Mouse (Mus musculus) spleen, postnatal 0 days (tissue): Measurements from ENCODE around the gene Slc15a2. TPM values are rescaled to one million over a fixed set of nuclear protein-coding genes. Genes with fewer than 3 reads are reported as not detected.

Experiments used
- polyA plus RNA-seq: library from polyadenylated mRNA; unstranded; fragments of >200 nt; fragmentation: Nextera tagmentation; extraction: Ambion mirVana; gene quantifications from 2 replicates; pipeline ENCODE4 v1.2.1, GENCODE M21; 2015

Gene Slc15a2
- polyA plus RNA-seq: 0.25 and 6.1 TPM in 2 replicates

DNA sequence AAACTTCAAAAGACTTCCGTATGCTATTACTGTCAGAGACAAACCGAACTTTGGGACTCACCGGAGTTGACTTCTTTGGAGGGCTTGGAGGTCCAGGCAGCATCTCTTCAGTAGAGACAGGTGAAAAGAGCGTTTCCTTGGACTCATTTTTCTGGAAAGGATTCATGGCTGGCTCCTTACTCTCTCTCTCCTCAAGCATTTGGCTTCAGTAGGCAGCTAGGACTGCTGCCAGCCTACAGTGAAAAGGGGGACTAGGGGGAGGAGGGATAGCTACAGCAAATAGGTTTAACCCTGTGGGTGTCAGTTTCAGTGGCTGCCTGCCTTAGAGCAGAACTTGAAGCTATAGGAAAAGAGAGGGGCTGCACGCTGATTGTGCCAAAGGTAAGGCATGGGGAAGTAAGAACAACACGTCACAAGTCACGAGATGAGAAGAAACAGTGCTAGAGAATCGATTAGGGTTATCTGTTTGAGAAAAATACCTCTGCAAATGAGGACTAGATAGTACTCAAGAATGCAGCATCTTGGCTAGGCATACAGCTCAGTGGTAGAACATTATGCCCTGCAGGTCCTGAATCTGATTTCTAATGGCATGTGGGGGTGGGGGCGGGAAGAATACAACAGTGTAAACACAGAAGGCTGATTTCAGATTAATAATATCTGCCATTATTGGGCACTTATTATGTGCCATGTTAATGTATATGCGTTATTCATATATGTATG lies at the start of gene Slc15a2:
Gene Slc15a2, minus strand, starts transcription at position 369 of the 720 bp plus-strand sequence.

DNA sequence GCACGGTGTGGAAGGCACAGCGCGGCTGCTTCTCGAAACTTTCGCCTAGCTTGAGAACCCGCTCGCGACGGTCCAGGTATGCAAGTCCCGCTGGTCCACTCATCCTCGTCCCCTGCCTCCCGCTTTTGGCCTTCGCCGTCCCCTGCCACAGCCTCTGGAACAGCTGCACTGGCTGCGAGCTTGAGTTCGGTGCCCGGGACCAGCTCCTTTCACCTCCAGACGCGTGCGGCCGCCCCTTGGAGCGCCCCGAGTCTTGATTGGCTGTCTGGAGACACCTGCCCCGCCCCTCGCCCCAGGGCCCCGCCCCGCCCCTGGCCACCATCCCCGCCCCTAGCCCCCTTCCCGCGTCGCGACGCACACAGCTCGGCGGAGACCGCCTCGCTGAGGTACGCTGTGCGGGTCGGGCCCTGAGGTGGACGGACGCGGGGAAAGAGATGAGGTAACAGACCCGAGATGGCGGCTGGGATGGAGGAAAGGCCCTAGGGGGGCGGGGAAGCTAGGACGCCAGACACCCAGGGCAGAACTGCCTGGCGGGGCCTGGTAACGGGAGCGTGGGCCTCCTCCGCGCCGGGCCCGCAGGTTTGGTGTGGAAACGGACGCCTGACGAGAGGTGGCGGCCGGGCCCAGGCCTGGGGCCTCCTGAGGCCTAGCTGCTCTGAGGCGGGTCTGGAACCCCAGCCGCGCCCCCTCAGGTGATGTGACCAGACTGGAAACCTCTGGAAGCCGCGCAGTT lies 43.5 kb upstream of the Slc15a2 start, which contains the start of gene Iqcb1:
Gene Iqcb1, plus strand, starts transcription at position 332 of the 733 bp plus-strand sequence.

Other genes starting within 250 kb of the Slc15a2 start
- gene Casr, start 222.8 kb downstream of the Slc15a2 start, polyA plus RNA-seq: not detected in 2 replicates
- 6.7 and 8.8 TPM in 2 replicates for gene Cd86, start 118.9 kb downstream of the Slc15a2 start, polyA plus RNA-seq
- gene Ildr1, start 91.0 kb downstream of the Slc15a2 start, polyA plus RNA-seq: 0.14 and 0.25 TPM in 2 replicates
- gene Iqcb1, start 43.4 kb upstream of the Slc15a2 start, polyA plus RNA-seq: 9.8 and 10.5 TPM in 2 replicates
- gene Eaf2, start 90.0 kb upstream of the Slc15a2 start, polyA plus RNA-seq: 0.82 and 1.2 TPM in 2 replicates
- gene Golgb1, start 90.2 kb upstream of the Slc15a2 start, polyA plus RNA-seq: 48.0 and 61.6 TPM in 2 replicates
- gene Hcls1, start 150.0 kb upstream of the Slc15a2 start, polyA plus RNA-seq: 34.7 and 48.3 TPM in 2 replicates
- 0.05 TPM in 1 of 2 replicates, not detected in the other for gene Fbxo40, start 205.5 kb upstream of the Slc15a2 start, polyA plus RNA-seq
- gene Polq, start 226.8 kb upstream of the Slc15a2 start, polyA plus RNA-seq: 10.9 and 11.4 TPM in 2 replicates